Mouse (Mus musculus): Measurements from ENCODE around the gene Ptprcap. TPM values are rescaled to one million over a fixed set of nuclear protein-coding genes. Genes with fewer than 3 reads are reported as not detected.

Ptprcap gene
- polyA plus RNA-seq, 1 experiment = 169 TPM

GRCm38 (mm10) chr19:4181892-4182291 lies 28.5 kb downstream of the Ptprcap start:
- Histone ChIP-seq H3K36me3 (ENCODE audit: control insufficient read depth, insufficient read depth, low read length) (no peaks in the 10 kb centered on the region), H3K4me1 (ENCODE audit: control insufficient read depth, insufficient read depth, insufficient read length, low read length) (no peaks in the 10 kb centered on the region; the same call in 1 of the 2 replicates), H3K27ac (ENCODE audit: insufficient read depth, low read depth, low read length) (no peak overlapping the region), H3K27me3 (ENCODE audit: control insufficient read depth, insufficient read depth, low read length) (no peaks in the 10 kb centered on the region), H3K4me3 (ENCODE audit: low read depth, low read length) (no peak overlapping the region)
- no peak for TF ChIP-seq CTCF (IDR thresholded peaks at IDR 0.05; ENCODE audit: extremely low read depth, insufficient read length, insufficient replicate concordance, low read depth, low read length)
- no peak for TF ChIP-seq POLR2A (IDR thresholded peaks at IDR 0.05; ENCODE audit: low read depth, low read length)
- 38% methylated on average over 3 of the region's 3 CpGs for WGBS

- Histone ChIP-seq H3K4me3 (ENCODE audit: low read depth, low read length) (no peak overlapping the region), H3K4me1 (ENCODE audit: control insufficient read depth, insufficient read depth, insufficient read length, low read length) (no peaks in the 10 kb centered on the region; the same call in 1 of the 2 replicates), H3K27me3 (ENCODE audit: control insufficient read depth, insufficient read depth, low read length) (no peaks in the 10 kb centered on the region), H3K27ac (ENCODE audit: insufficient read depth, low read depth, low read length) (no peak overlapping the region), H3K36me3 (ENCODE audit: control insufficient read depth, insufficient read depth, low read length) (no peaks in the 10 kb centered on the region)
- TF ChIP-seq CTCF (IDR thresholded peaks at IDR 0.05; ENCODE audit: extremely low read depth, insufficient read length, insufficient replicate concordance, low read depth, low read length) (no peak), POLR2A (IDR thresholded peaks at IDR 0.05; ENCODE audit: low read depth, low read length) (no peak)
- WGBS = 93% methylated on average over 2 of the region's 2 CpGs
Measured at GRCm38 (mm10) chr19:4183689-4184088, 30.3 kb downstream of the Ptprcap start.

GRCm38 (mm10) chr19:4184976-4185975 lies 31.9 kb downstream of the Ptprcap start:
- Histone ChIP-seq H3K27ac (ENCODE audit: insufficient read depth, low read depth, low read length) (peak overlapping the region; percentile 64), H3K4me1 (ENCODE audit: control insufficient read depth, insufficient read depth, insufficient read length, low read length) (no peaks in the 10 kb centered on the region; the same call in 1 of the 2 replicates), H3K27me3 (ENCODE audit: control insufficient read depth, insufficient read depth, low read length) (no peaks in the 10 kb centered on the region), H3K36me3 (ENCODE audit: control insufficient read depth, insufficient read depth, low read length) (no peaks in the 10 kb centered on the region), H3K4me3 (ENCODE audit: low read depth, low read length) (0 out of 2 replicates have a peak overlapping the region, but pooled peaks have one; percentile 4)
- WGBS = 61% methylated on average over 15 of the region's 15 CpGs
- no peak for TF ChIP-seq CTCF (IDR thresholded peaks at IDR 0.05; ENCODE audit: extremely low read depth, insufficient read length, insufficient replicate concordance, low read depth, low read length)
- no peak for TF ChIP-seq POLR2A (IDR thresholded peaks at IDR 0.05; ENCODE audit: low read depth, low read length)

- TF ChIP-seq POLR2A (IDR thresholded peaks at IDR 0.05; ENCODE audit: low read depth, low read length) = no peak
- TF ChIP-seq CTCF (IDR thresholded peaks at IDR 0.05; ENCODE audit: extremely low read depth, insufficient read length, insufficient replicate concordance, low read depth, low read length) = no peak
Measured at GRCm38 (mm10) chr19:4187303-4187702, 33.9 kb downstream of the Ptprcap start.

GRCm38 (mm10) chr19:4189051-4189620 lies 35.7 kb downstream of the Ptprcap start:
- Histone ChIP-seq H3K36me3 (ENCODE audit: control insufficient read depth, insufficient read depth, low read length) (peaks cover 11% of the 10 kb centered on the region), H3K27me3 (ENCODE audit: control insufficient read depth, insufficient read depth, low read length) (no peaks in the 10 kb centered on the region), H3K4me1 (ENCODE audit: control insufficient read depth, insufficient read depth, insufficient read length, low read length) (peaks cover 6% of the 10 kb centered on the region; the same call in 1 of the 2 replicates), H3K4me3 (ENCODE audit: low read depth, low read length) (peak overlapping the region; percentile 33), H3K27ac (ENCODE audit: insufficient read depth, low read depth, low read length) (no peak overlapping the region)
- WGBS = 89% methylated on average over 12 of the region's 12 CpGs
- TF ChIP-seq CTCF (IDR thresholded peaks at IDR 0.05; ENCODE audit: extremely low read depth, insufficient read length, insufficient replicate concordance, low read depth, low read length) = no peak
- TF ChIP-seq POLR2A (IDR thresholded peaks at IDR 0.05; ENCODE audit: low read depth, low read length) = no peak

More at GRCm38 (mm10) chr19:4187303-4187702, 33.9 kb downstream of the Ptprcap start:
- H3K4me1 ChIP-seq (ENCODE audit: control insufficient read depth, insufficient read depth, insufficient read length, low read length) = peaks cover 4% of the 10 kb centered on the region; the same call in 1 of the 2 replicates
- H3K4me3 ChIP-seq (ENCODE audit: low read depth, low read length) = peak overlapping the region; percentile 29
- no peaks in the 10 kb centered on the region for H3K36me3 ChIP-seq (ENCODE audit: control insufficient read depth, insufficient read depth, low read length)
- WGBS = 84% methylated on average over 3 of the region's 3 CpGs
- no peaks in the 10 kb centered on the region for H3K27me3 ChIP-seq (ENCODE audit: control insufficient read depth, insufficient read depth, low read length)
- H3K27ac ChIP-seq (ENCODE audit: insufficient read depth, low read depth, low read length) = no peak overlapping the region

GRCm38 (mm10) chr19:4190831-4191334 lies 37.5 kb downstream of the Ptprcap start, which contains the start of gene Tbc1d10c:
Gene Tbc1d10c, minus strand, starts transcription at chr19:4191284.
- Histone ChIP-seq H3K27ac (ENCODE audit: insufficient read depth, low read depth, low read length) (peak within 1 kb of the TSS; percentile 89), H3K4me3 (ENCODE audit: low read depth, low read length) (peak within 1 kb of the TSS; percentile 77), H3K4me1 (ENCODE audit: control insufficient read depth, insufficient read depth, insufficient read length, low read length) (peaks cover 8% of the 10 kb centered on the region; the same call in 1 of the 2 replicates), H3K27me3 (ENCODE audit: control insufficient read depth, insufficient read depth, low read length) (no peaks in the 10 kb centered on the region), H3K36me3 (ENCODE audit: control insufficient read depth, insufficient read depth, low read length) (peaks cover 29% of the 10 kb centered on the region)
- TF ChIP-seq CTCF (IDR thresholded peaks at IDR 0.05; ENCODE audit: extremely low read depth, insufficient read length, insufficient replicate concordance, low read depth, low read length) (no peak), POLR2A (IDR thresholded peaks at IDR 0.05; ENCODE audit: low read depth, low read length) (peak; percentile 28; the same call in 1 of the 2 replicates)
- 40% methylated on average over 4 of the region's 4 CpGs for WGBS

Measured in small intestine, adult 2 months (tissue).